ENCODE assay signal across 9 mouse cellular contexts in genomic region chr15:59784556-59784929, GRCm38 (mm10).
DNase-seq lines count a peak whose midpoint lies in the region; ATAC-seq and TF ChIP-seq lines count a peak whose summit lies in the region.
"Had no signal": no experiment of that assay in that cellular context is flagged by ENCODE, and none has a peak within 500 bp of the region (broad histone marks: within the 10 kb centered on the region; RNA-seq: fewer than 3 reads in every experiment).

No protein-coding gene starts in this region.

- H3K9ac ChIP-seq in forebrain, embryonic 16.5 days (replicated peaks; ENCODE audit: low read depth, low read length): no peak overlapping the region
- no peak overlapping the region for H3K9ac ChIP-seq in lung, embryonic 15.5 days
- no peak overlapping the region for H3K9ac ChIP-seq in liver, embryonic 14.5 days (replicated peaks)
- no peak overlapping the region for H3K9ac ChIP-seq in stomach, embryonic 15.5 days
- H3K9ac ChIP-seq: embryonic facial prominence, embryonic 15.5 days had no signal

- H3K27me3 ChIP-seq in forebrain, embryonic 10.5 days (ENCODE audit: poor library complexity, severe bottlenecking): peaks cover 4% of the 10 kb centered on the region; the same call in 1 of the 2 replicates
- H3K27me3 ChIP-seq in forebrain, embryonic 16.5 days (replicated peaks; ENCODE audit: control insufficient read depth, insufficient read depth, low read length): no peaks in the 10 kb centered on the region
- no peaks in the 10 kb centered on the region for H3K27me3 ChIP-seq in lung, embryonic 15.5 days
- no peaks in the 10 kb centered on the region for H3K27me3 ChIP-seq in liver, embryonic 14.5 days (ENCODE audit: control insufficient read depth, insufficient read depth, low read length)
- no peaks in the 10 kb centered on the region for H3K27me3 ChIP-seq in stomach, embryonic 15.5 days (replicated peaks)
- H3K27me3 ChIP-seq: embryonic facial prominence, embryonic 15.5 days had no signal

- TF ChIP-seq CTCF in liver, embryonic 14.5 days (IDR thresholded peaks at IDR 0.05; ENCODE audit: low read depth): no peak

- ATAC-seq in forebrain, embryonic 16.5 days: no peak
- ATAC-seq in lung, embryonic 15.5 days (ENCODE audit: borderline replicate concordance, extremely low read depth, low FRiP score, low TSS enrichment): no peak
- ATAC-seq in liver, embryonic 14.5 days (ENCODE audit: insufficient read depth): peak; percentile 53
- no peak for ATAC-seq in stomach, embryonic 15.5 days (ENCODE audit: insufficient read depth, low FRiP score, low read depth)

- TF ChIP-seq EP300 in liver, embryonic 14.5 days (IDR thresholded peaks at IDR 0.05; ENCODE audit: low read depth): no peak

- peak overlapping the region; percentile 59; the same call in 1 of the 2 replicates for H3K27ac ChIP-seq in forebrain, embryonic 10.5 days
- H3K27ac ChIP-seq in forebrain, embryonic 16.5 days (ENCODE audit: low read length): no peak overlapping the region
- no peak overlapping the region for H3K27ac ChIP-seq in lung, embryonic 15.5 days
- no peak overlapping the region for H3K27ac ChIP-seq in liver, embryonic 14.5 days
- peak overlapping the region; percentile 51; the same call in 1 of the 2 replicates for H3K27ac ChIP-seq in stomach, embryonic 15.5 days
- H3K27ac ChIP-seq: embryonic facial prominence, embryonic 15.5 days had no signal

- WGBS in forebrain, embryonic 10.5 days: 36% methylated on average over 8 of the region's 8 CpGs
- 53% methylated on average over 8 of the region's 8 CpGs for whole genome bisulfite sequencing in forebrain, embryonic 16.5 days
- 35% methylated on average over 8 of the region's 8 CpGs for WGBS in lung, embryonic 15.5 days
- WGBS in liver, embryonic 14.5 days (ENCODE audit: insufficient replicate concordance): 20% methylated on average over 8 of the region's 8 CpGs
- WGBS in stomach, embryonic 15.5 days: 54% methylated on average over 8 of the region's 8 CpGs

- H3K9me3 ChIP-seq in forebrain, embryonic 10.5 days: peaks cover 8% of the 10 kb centered on the region; the same call in 1 of the 2 replicates
- H3K9me3 ChIP-seq in forebrain, embryonic 16.5 days (ENCODE audit: control insufficient read depth, low read length): no peaks in the 10 kb centered on the region
- no peaks in the 10 kb centered on the region for H3K9me3 ChIP-seq in lung, embryonic 15.5 days
- H3K9me3 ChIP-seq in liver, embryonic 14.5 days (ENCODE audit: control insufficient read depth, low read length): no peaks in the 10 kb centered on the region
- H3K9me3 ChIP-seq in stomach, embryonic 15.5 days: no peaks in the 10 kb centered on the region
- H3K9me3 ChIP-seq: embryonic facial prominence, embryonic 15.5 days had no signal

- H3K4me1 ChIP-seq in forebrain, embryonic 10.5 days: peaks cover 34% of the 10 kb centered on the region
- H3K4me1 ChIP-seq in forebrain, embryonic 16.5 days (replicated peaks; ENCODE audit: control insufficient read depth, insufficient read depth, low read length): peaks cover 12% of the 10 kb centered on the region
- H3K4me1 ChIP-seq in lung, embryonic 15.5 days: peaks cover 21% of the 10 kb centered on the region
- H3K4me1 ChIP-seq in liver, embryonic 14.5 days (replicated peaks; ENCODE audit: control insufficient read depth in 2 of 2, insufficient read depth in 2 of 2, low read length in 1 of 2): peaks cover 0 to 22% of the 10 kb centered on the region in 2 experiments; a peak in 2 of 4 replicates
- H3K4me1 ChIP-seq in stomach, embryonic 15.5 days: peaks cover 8% of the 10 kb centered on the region

- intact Hi-C loops in left cerebral cortex, postnatal 25 days (cut with DNase I): no loop called here

- no peak for DNase-seq in forebrain, embryonic 10.5 days (ENCODE audit: extremely low spot score, low spot score)
- no peak for DNase-seq in lung, postnatal 25 days (ENCODE audit: low spot score)
- no peak for DNase-seq in liver, embryonic 14.5 days (ENCODE audit: low read depth in 3 of 3, low spot score in 3 of 3)
- no peak for DNase-seq in left cerebral cortex, postnatal 25 days (ENCODE audit: low spot score in 2 of 2)
- DNase-seq in MN1 (ENCODE audit: low spot score): no peak

- H3K4me3 ChIP-seq in forebrain, embryonic 10.5 days: no peak overlapping the region
- no peak overlapping the region for H3K4me3 ChIP-seq in forebrain, embryonic 16.5 days (replicated peaks; ENCODE audit: low read length)
- H3K4me3 ChIP-seq in lung, embryonic 15.5 days: no peak overlapping the region
- H3K4me3 ChIP-seq in liver, embryonic 14.5 days (ENCODE audit: insufficient read depth in 1 of 2, low read depth in 2 of 2, low read length in 2 of 2): no peak overlapping the region
- H3K4me3 ChIP-seq in stomach, embryonic 15.5 days (replicated peaks): no peak overlapping the region
- H3K4me3 ChIP-seq: embryonic facial prominence, embryonic 15.5 days had no signal

- H3K4me2 ChIP-seq in forebrain, embryonic 16.5 days (ENCODE audit: low read length): no peak overlapping the region
- H3K4me2 ChIP-seq in lung, embryonic 15.5 days: peak overlapping the region; percentile 20; the same call in 1 of the 2 replicates
- no peak overlapping the region for H3K4me2 ChIP-seq in liver, embryonic 14.5 days (ENCODE audit: low read depth)
- no peak overlapping the region for H3K4me2 ChIP-seq in stomach, embryonic 15.5 days

- H3K36me3 ChIP-seq in forebrain, embryonic 10.5 days (replicated peaks): no peaks in the 10 kb centered on the region
- H3K36me3 ChIP-seq in forebrain, embryonic 16.5 days (ENCODE audit: control insufficient read depth, insufficient read depth): no peaks in the 10 kb centered on the region
- no peaks in the 10 kb centered on the region for H3K36me3 ChIP-seq in lung, embryonic 15.5 days
- no peaks in the 10 kb centered on the region for H3K36me3 ChIP-seq in liver, embryonic 14.5 days (replicated peaks; ENCODE audit: control insufficient read depth, insufficient read depth, low read depth)
- no peaks in the 10 kb centered on the region for H3K36me3 ChIP-seq in stomach, embryonic 15.5 days
- H3K36me3 ChIP-seq: embryonic facial prominence, embryonic 15.5 days had no signal

Comparison
In these comparisons a context has a peak if more than half of its experiments do, and no peak if none do; other contexts are left out.
1. H3K27ac ChIP-seq: peak in forebrain, embryonic 10.5 days (single experiment) and stomach, embryonic 15.5 days (single experiment); none in forebrain, embryonic 16.5 days (single experiment), lung, embryonic 15.5 days (single experiment) and liver, embryonic 14.5 days (single experiment).